Mouse (Mus musculus) heart, postnatal 4 days (tissue): ENCODE results near the gene Glce. TPM values are rescaled to one million over a fixed set of nuclear protein-coding genes. Genes with fewer than 3 reads are reported as not detected.
A peak's percentile ranks its signal among the peaks of the same experiment; 100 is the strongest.

Source experiments
- DNase-seq: peaks from one replicate; pipeline ENCODE4 v3.0.0; 2021
- total RNA-seq, 2 experiments: library from RNA; stranded (reverse); gene quantifications; 2 replicates each; pipeline ENCODE4 v1.2.3; 2021

Gene Glce
- total RNA-seq, result 10 to 100 TPM; 11.3 to 14.4 TPM

DNA sequence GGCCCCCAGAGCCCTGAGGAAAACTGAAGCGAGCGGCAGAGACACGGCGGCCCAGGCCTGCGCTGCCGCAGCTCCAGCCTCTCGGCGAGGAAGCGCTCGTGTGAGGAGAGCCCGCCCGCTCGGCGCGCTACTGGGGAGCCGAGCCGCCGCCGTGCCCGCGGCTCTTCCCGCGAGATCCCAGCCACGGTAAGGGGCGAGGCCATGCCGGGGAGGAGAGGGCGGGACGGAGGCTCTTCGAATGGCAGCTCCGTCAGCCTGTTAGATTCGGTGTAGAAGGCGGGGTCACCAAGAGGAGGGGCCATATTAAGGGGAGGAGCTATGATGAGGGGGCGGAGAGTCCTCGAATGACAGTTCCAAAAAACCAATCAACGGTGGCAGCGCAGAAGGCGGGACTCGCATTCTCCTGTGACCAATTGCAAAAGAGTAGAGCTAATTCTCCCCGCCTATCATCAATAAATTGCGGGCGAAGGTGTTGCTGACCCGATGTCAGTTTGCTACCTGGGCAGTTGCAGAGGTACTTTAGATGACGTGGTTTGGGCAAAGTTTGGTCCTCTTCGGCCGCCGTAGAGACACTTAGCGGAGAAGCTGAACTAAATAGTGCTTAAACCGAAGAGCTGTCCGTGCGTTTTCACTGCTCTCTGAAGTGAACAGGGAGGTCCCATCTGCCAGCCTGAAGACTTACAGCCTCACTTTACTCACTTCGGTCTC lies at the start of gene Glce:
Glce (minus strand) TSS at position 148 of the 708 bp plus-strand sequence.
- DNase-seq, result peak; percentile 98

DNA sequence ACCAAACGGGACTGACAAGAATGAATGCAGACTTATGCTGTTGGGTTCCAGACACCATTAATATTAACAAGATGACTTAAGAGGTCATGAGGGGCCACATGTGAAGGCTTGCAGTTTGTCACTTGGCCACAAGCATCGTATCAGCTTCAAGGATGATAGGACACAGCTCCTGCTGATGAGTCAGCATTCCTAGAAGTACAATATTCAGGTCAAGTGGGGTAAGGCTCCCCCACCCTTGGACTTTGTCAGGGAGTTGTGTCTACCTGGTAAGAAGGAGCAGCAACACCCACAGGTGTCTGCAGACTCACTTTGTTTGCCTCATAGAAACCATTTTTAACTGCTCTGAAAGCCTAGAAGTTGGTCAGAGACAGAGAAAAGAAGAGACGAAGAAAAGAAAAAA lies 49.8 kb upstream of the Glce start:
- no peak for DNase-seq

DNA sequence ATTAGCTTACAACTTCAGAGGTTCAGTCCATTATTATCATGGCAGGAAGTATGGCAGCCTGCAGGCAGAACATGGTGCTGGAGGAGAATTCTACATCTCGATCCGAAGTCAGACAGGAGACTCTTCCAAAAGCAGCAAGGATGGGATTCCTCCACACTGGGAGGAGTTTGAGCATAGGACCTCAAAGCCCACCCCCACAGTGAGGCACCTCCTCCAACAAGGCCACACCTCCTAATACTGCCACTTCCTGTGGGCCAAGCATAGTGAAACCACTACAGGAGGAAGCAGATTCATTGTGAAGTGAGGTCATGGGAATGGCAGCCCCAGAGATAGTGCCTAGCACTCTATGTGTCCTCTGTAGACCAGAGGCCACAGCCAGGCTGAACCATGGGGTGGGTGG lies 48.5 kb upstream of the Glce start:
- no peak for DNase-seq

DNA sequence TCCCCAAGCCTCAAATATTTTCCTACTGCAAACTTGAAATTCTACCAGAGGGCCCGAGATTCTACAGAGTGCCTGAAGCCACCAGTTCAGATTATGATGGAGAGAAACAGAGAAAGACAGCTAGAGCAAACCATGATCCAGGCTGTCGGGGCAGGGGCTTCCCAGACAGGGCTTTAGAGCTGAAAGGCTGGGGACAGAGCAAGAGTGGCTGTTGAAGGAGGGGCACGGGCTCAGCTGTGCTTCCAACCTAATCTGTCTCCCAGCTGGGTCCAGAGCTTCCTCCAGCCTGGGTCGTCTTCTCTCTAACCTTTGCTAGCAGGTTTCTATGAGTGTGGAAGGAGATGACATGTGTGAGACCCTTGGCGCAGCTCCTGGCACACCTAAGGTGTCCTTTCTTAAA lies 44.2 kb upstream of the Glce start:
- no peak for DNase-seq

DNA sequence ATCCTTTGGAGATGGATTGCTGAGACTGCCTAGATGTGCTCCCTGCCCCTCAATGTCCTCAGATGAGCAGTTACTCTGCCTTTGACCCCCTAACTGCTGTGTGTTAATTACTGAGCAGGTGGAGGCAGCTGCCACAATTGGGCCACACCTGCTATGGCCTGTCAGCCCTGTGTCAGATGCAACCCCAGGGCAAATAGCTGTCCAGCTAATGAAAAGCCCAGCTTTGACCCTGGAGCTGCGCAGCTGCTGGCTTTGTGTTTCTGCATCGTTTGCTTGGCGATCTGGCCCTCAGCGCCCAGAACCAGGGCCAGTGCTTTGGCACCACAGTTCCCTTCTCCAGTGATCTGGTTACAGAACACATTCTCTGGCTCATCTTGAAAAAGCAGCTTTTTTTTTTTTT lies 43.7 kb upstream of the Glce start:
- no peak for DNase-seq

DNA sequence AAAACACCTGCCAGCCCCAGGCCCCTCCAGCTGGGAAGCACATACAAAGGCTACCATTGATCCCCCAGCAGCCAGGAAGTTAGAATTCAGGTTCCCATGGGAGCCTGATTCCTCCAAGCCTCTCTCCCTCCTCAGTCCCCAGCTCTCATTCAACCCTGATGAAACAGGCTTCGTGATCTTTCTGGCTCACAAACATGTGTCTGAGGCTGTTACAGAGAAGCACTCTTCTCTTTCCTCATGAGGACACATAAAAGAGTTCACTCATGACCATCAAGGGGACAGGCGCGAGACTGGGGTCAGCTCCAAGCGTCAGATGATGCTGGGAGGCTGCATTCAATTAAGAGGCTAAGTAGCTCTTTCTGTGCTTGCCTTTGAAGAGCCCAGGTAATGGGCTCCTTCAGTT lies 40.4 kb upstream of the Glce start:
- peak; percentile 16 for DNase-seq

DNA sequence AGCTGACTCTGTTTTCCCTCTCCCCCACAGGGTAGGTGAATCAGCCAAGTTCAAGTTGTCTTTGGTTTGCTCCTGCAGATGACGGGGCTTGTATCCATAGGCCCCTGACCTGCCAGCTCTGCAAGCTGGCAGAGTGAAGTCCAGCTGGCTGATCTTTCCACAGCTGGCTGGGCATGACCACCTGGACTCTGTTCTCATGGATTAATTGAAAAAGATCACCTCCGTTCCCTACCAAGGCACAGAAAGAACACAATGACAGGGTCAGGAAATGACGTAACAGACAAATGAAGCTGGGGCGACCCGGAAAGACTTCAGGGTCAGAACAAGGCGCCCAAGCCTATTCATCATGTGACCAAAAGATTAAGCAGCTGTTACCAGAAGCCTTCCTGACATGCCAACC lies 38.3 kb upstream of the Glce start:
- DNase-seq, result no peak

DNA sequence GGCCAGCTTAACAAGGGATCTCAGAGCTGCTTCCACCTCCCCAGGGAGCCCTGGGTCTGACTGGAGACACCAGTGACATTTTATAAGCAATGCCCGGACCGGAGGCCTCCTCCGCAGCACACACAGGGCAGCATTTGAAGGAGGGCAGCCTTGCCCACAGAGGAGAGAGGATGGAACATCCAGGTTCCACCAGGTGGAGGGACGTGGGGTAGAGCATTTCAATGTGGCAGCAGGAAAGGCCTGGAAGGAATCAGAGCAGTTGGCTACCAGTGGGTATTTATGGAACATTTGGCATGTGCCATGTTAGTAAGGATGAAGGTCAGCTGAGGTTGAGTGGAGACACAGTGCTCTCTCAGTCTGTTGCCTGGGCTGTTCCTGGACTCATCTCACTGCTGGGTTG lies 36.3 kb upstream of the Glce start:
- DNase-seq, result no peak

DNA sequence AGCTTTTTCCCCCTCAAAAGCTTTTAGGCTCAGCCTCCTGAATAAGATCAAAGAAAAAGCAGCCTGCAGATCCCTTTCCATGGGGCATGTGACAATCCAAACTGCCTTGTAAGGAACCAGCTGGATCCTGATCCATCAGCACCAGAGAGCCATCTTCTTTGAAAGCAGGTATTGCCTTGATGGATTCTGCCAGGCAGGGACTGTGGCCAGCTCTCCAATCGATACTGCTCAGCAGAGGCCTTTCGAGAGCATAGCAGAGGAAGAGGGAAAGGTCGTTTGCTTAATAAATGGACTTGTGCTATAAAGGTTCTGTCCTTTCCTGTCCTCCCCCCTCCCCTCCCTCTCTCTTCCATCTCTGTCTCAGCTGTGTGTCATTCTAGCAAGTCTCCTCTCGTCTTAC lies 33.4 kb upstream of the Glce start:
- DNase-seq, result no peak

DNA sequence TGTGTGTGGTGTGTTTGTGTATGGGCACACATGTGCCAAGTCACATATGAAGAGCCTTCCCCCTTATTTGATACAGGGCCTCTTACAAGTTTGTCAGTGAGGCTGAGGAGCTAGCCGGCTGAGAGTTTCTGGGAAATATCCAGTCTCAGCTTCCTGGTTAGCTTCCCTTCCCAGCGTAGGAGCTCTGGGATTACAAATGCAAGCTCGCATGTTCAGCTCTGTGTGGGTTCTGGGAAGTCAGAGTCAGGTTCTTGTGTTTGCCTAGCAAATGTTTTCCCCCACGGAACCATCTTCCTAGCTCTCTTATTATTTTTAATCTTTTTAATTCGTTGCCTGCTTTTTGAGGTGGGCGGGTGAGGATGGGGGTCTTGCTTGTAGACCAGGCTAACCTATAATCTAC lies 32.9 kb upstream of the Glce start:
- DNase-seq, result no peak

DNA sequence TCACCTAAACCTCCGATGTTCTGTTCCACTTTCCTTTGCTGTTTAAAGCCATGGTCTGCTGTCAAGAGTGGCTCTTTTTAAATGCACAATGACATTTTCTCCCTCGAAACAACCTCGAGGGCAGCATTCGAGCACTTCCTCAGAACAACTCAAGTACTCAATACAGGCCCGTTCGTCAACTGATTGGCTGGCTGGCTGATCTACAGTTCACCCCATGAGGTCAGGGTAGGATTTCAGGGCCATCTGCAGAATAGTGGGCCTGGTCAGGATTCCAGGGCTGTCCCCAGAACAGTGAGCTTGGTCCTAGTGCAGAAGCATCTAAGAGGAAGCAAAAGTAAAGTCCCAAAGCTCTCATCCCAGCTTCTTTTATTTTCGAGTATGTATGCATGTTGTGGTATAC lies 32.5 kb upstream of the Glce start:
- DNase-seq, result no peak

DNA sequence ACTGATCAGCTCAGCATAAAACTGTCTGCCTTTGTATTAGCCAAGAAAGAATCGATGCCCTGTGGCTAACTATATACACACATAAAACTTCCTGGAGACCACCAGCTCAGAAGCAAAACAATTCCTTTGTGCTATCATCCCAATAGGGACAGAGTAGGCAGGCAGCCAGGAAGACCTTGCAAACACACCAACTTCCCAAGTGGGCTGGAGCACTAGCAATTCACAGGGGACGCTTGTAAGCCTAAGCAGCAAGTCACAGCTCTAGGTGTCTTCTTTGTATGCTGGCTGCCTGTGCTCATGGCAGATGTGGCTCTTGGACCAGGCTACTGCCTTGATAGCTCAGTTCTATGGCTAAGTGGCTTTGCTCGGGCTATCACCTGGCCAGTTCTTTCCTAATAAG lies 32.1 kb upstream of the Glce start:
- peak; percentile 17 for DNase-seq

DNA sequence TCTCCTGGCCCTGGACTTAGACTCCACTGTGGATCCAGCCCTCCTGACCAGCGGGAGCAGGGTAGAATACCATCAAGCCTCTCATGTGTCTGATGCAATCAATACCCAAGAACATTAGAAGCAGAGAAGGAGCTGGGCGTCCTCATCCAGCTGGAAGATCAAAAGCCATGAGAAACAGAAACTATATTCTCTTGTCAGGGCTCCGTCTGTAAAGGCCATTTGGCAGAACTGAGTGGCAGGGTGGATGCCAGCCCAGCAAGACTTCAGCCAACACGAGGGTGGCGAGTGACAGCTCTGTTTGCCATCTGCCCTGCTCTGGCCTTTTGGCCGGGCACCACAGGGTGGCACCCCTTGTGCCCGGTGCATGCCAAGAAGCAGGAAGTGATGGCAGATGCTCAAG lies 30.8 kb upstream of the Glce start:
- no peak for DNase-seq

DNA sequence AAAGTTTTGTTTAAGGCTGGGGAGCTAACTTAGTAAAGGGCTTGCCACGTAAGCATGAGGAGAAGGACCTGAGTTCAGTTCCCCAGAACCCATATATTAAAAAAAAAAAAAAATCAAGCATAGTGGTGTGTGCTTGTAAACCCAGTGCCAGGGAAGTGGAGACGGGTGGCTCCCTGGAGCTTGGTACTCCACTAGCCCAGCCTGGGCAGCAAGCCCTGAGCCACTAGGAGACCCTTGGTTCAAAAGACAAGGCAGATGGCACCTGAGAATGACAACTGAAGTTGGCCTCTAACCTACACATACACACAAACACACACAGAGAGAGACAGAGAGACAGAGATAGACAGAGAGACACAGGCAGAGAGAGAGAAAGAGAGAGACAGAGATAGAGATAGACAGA lies 30.1 kb upstream of the Glce start:
- no peak for DNase-seq

DNA sequence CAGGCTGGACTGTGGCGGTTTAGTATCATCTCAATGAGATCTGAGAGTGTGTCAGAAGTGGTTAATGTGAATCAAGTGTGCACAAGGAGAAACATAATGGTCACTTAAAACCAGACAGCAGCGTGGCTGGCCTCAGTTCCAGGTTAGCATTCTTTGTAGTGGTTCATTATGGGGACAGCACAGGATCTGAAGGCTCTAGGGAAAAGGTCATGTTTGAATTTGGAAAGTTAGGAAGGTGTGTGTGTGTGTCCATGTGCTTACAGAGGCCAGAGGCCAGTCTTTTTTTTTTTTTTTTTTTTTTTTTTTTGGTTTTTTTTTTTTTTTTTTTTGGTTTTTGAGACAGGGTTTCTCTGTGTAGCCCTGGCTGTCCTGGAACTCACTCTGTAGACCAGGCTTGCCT lies 22.7 kb upstream of the Glce start:
- no peak for DNase-seq

DNA sequence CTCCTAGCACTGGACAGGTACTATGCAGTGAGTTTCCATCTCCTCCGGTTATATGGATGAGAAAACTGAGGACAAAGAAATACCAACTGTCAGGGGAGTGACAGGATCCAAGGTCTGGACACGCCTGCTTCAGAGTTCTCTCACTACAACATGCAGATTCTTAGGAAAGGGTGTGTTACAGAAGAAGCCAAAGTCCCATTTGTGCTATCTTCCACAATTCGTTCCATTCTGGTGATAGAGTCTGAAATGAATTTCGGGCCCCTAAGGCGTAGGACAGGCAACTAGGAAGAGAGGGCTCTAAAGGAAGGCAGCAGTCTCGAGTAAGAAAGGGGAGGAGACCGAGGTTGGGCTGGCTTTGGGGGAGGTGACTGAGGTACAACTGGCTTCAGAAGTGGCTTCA lies 21.0 kb upstream of the Glce start:
- DNase-seq, result no peak

DNA sequence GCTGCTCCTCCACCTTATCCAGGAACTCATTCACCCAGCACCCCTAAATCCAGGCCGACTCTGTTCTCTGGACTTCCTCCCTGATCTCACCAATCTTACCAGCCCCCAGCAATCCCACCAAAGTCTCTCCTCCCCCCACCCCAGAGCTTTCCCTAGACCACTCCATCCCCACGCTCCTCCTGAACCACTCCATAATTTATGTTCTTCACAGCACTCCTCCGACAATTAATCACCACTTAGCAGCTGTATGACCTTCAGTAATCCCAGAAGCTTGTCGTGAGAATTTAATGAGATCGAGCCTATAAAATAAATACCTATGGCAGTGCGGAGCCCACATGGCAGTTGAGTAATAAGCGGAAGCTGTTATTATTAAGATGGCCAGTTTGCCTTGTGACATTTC lies 16.6 kb upstream of the Glce start:
- DNase-seq, result no peak

DNA sequence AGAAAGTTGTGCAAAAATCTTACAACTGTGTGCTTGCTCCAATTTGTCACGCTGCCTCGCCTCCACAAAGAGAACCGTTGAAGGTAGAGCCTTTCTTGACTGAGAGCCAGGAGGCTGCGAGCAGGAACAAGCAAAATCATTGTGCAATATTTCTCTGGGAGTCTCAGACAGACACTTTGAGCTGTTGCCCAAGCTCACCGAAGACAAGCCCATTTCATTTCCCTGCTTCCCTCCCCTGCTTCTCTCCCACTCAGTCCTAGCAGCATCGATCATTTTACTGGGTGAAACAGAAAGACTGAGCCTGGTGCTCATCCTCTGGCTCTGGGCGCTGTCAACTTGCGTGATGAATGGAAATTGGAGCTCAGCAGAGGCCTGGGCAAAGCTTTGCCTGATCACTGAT lies 14.8 kb upstream of the Glce start:
- DNase-seq, result no peak

DNA sequence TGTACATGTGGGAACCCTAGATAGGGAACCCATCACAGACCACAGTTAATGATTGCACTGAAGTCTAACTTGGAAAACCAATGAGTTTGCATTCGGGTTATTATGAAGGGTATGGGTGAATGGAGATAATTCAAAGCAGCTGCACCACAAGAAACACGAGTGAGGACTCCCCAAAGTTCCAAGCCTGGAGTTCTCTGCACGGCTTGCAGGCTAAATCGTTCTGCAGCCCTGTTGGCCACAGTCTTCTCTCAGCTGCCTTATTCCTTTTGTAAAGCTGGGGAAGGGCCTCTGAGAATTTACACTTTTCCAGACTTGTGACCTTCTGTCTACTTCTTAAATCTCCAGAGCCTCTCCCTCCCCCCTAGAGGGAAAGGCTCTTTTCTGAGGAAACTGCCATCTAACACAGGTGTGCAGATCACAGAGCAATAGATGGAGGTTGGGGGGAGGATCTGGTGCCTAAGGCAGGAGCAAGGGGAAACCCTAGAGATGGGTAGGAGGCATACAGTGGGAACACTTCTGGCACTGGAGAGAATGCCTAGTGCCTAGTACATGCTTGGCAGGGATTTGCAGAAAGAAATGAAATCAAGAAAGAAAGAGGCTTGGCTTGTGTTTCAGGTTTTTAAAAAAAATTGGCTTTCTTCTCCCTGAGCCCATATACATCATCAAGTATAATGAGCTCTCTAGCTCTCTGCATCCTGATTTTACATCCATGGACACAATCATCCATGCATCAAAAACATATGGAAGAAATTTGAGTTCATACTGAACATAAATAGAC lies 9.7 kb upstream of the Glce start:
- DNase-seq, result no peak

DNA sequence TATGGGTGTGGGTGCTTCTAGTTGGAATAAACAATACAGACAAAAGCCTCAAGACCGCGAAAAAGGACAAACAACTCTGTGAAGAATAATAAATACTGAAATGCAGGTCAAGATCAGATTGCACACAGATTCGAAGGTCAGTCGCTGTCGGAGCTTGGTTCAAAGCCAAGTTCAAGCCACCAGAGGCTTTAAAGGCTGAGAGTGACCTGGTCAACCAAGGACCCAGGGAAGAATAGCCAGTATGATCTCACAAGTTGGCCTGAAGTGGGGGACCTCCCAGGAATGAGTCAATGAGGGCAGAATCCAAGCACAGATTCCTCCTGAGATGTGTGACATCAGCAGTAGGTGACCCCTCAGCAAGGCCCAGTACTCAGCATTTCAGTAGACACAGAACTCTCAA lies 8.3 kb upstream of the Glce start:
- DNase-seq, result no peak

DNA sequence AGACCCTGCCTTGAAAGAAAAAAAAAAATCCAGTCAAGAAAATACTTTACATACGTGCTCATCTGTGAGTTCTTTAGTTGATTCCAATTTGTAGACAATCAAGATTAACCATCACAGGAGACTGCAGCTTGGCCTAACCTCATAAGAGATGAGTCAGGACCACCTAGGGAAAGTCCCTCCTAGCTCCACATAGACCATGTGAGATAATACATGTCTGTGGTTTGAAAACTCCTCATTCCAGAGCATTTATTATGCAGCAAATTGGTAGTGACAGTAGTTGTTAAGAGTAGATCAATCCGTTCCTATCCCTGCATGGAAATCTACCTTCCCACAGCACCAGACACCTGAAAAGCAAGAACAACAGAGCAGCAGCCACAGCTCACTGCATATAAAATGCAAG lies 5.6 kb upstream of the Glce start:
- no peak for DNase-seq

DNA sequence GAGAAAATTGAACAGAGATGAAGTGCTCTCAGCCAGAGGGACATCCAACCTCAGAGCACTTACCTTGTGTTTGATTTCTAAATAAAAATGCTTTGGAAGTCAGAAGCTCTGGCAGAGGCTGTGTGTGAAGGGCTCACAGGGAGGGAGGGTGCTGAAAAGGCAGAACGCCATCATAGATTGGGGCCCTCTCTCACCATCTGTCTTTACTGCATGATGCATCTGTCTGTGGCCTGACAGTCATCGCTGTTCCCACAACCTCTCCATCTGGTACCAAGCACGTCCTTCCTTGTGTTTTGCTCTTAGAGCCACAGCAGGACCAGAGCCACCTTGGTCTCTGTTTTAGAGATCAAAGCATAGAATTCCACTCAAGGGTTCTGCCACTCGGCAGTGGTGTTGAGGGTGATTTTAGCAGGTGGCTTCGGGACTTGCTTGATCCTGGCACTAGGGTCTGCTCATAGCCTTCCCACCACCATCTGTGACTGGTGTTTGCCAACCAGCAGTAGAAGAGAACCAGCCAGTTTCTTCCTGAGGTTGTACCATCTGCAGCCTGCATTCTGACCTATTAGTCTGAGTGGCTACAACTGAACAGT lies 3.6 kb upstream of the Glce start:
- DNase-seq, result no peak

DNA sequence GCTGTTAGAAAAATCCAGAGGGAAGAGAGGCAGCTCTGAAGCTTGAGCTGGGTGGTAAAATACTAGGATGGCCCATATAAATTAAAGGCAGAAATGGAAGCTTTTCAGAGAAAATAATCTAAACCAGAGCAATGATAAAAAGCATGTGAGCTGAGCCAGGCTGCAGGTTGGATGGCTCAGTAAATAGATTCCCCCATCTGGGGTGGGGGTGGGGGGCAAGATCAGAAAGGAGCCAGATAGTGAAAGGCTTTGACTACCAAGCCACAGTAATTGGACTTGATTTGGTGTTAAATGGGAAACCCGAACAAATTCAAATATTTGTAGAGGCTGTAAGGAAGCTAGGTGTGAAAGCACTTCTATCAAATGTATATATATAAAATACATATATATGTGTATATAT lies 1.8 kb upstream of the Glce start:
- no peak for DNase-seq

DNA sequence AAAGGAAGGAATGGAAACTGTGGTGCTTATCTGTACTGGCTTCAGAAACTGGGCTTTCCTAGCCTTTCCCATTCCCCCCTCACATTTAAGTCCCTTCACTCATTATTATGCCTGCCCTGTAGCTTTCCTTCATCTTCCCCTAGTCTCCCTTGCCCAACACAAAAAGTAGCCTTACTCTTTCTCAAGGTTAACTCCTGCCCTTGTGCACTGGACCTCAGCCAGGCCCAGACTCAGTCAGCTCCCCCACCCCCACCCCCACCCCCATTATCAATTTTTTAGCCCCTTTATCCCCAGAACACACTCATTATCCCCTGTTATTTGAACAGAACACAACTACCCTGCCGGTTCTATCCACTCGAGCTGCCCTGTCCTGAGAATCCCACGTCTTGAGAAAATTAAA lies 1.0 kb upstream of the Glce start:
- no peak for DNase-seq
